Mouse (Mus musculus): ENCODE data around the gene Zfp219. TPM values are rescaled to one million over a fixed set of nuclear protein-coding genes. Genes with fewer than 3 reads are reported as not detected.

The Zfp219 gene
- polyA plus RNA-seq, 1 experiment from 2014 or later = 32.9 TPM

DNA sequence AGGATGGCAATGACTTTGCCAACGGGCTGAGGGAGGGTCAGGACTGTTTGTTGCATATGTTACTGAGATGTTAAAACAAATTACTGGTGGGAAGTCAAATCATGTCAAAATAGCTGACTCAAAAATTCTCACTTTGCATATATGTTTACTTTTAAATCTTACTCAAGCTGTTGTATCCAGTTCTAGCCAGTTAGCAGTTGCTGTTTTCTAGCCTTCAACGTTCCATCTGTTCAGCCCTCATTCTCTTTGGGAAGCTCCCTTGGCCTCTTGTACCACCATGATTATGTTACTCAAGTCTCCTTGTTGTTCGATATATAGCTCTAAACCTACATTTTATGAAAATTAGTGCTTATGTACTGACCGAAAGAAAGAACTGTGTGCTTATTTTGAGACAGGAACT lies 5.8 kb upstream of the Zfp219 start:
- no peak overlapping the region for H3K4me3 ChIP-seq (replicated peaks)
- H3K4me2 ChIP-seq = no peak overlapping the region
- no peaks in the 10 kb centered on the region for H3K9me3 ChIP-seq
- H3K27me3 ChIP-seq (replicated peaks) = no peaks in the 10 kb centered on the region
- WGBS = 78% methylated on average over 4 of the region's 4 CpGs
- H3K4me1 ChIP-seq = peaks cover 7% of the 10 kb centered on the region
- H3K27ac ChIP-seq = no peak overlapping the region
- no peak for ATAC-seq (ENCODE audit: insufficient read depth, low FRiP score, low read depth)
- H3K9ac ChIP-seq = no peak overlapping the region
- no peaks in the 10 kb centered on the region for H3K36me3 ChIP-seq

GRCm38 (mm10) chr14:52024133-52024532 lies 3.6 kb upstream of the Zfp219 start:
- no peak for ATAC-seq (ENCODE audit: insufficient read depth, low FRiP score, low read depth)
- Histone ChIP-seq H3K9me3 (no peaks in the 10 kb centered on the region), H3K4me2 (no peak overlapping the region), H3K9ac (no peak overlapping the region), H3K4me1 (peaks cover 8% of the 10 kb centered on the region), H3K27ac (no peak overlapping the region), H3K27me3 (replicated peaks) (no peaks in the 10 kb centered on the region), H3K36me3 (no peaks in the 10 kb centered on the region), H3K4me3 (replicated peaks) (no peak overlapping the region)
- 89% methylated on average over 2 of the region's 2 CpGs for WGBS

- Histone ChIP-seq H3K9me3 (no peaks in the 10 kb centered on the region), H3K4me3 (replicated peaks) (peak overlapping the region; percentile 30), H3K4me1 (peaks cover 15% of the 10 kb centered on the region), H3K27ac (peak overlapping the region; percentile 76), H3K36me3 (no peaks in the 10 kb centered on the region), H3K4me2 (peak overlapping the region; percentile 56), H3K9ac (no peak overlapping the region), H3K27me3 (replicated peaks) (no peaks in the 10 kb centered on the region)
- ATAC-seq (ENCODE audit: insufficient read depth, low FRiP score, low read depth) = peak; percentile 38
- 4% methylated on average over 23 of the region's 23 CpGs for WGBS
These were observed 2.4 kb upstream of the Zfp219 start for GRCm38 (mm10) chr14:52022709-52023459.

DNA sequence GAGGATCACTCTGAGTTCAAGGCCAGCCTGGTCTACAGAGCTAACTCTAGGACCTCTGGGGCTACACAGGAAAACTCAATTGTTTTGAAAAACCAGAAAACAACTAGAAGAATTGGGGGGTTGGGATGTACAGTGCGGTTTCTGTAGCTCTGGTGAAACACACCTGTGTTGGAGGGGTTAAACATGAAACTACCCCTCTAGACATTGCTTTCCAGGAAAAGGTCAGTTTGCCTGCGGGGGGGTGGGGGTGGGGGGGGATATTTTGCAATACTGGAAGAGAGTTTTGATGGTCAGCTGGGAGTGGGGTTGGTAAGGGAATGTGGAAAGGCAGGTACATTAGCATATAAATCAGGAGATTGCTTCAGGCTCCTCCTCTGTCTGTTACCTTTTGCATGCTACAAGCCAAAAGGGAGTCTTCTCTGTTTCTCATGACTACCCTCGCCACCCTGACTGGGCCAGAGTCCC lies 1.7 kb upstream of the Zfp219 start:
- H3K9me3 ChIP-seq = no peaks in the 10 kb centered on the region

GRCm38 (mm10) chr14:52021568-52022212 lies 1.2 kb upstream of the Zfp219 start:
- Histone ChIP-seq H3K27me3 (replicated peaks) (no peaks in the 10 kb centered on the region), H3K36me3 (no peaks in the 10 kb centered on the region), H3K4me1 (peaks cover 15% of the 10 kb centered on the region), H3K9ac (no peak overlapping the region), H3K4me3 (replicated peaks) (no peak overlapping the region), H3K9me3 (no peaks in the 10 kb centered on the region), H3K27ac (no peak overlapping the region), H3K4me2 (no peak overlapping the region; the same call in 1 of the 2 replicates)
- 85% methylated on average over 8 of the region's 8 CpGs for WGBS
- no peak for ATAC-seq (ENCODE audit: insufficient read depth, low FRiP score, low read depth)

More for the DNA sequence above, 1.7 kb upstream of the Zfp219 start:
- H3K36me3 ChIP-seq = no peaks in the 10 kb centered on the region
- H3K27ac ChIP-seq = peak overlapping the region; percentile 76
- peak overlapping the region; percentile 30; the same call in 1 of the 2 replicates for H3K4me3 ChIP-seq (replicated peaks)
- 60% methylated on average over 3 of the region's 3 CpGs for WGBS
- no peaks in the 10 kb centered on the region for H3K27me3 ChIP-seq (replicated peaks)
- peak overlapping the region; percentile 56 for H3K4me2 ChIP-seq
- peaks cover 15% of the 10 kb centered on the region for H3K4me1 ChIP-seq
- no peak for ATAC-seq (ENCODE audit: insufficient read depth, low FRiP score, low read depth)
- no peak overlapping the region for H3K9ac ChIP-seq

GRCm38 (mm10) chr14:52021138-52021529 lies 601 bp upstream of the Zfp219 start:
- Histone ChIP-seq H3K9me3 (no peaks in the 10 kb centered on the region), H3K27me3 (replicated peaks) (no peaks in the 10 kb centered on the region), H3K4me3 (replicated peaks) (peak overlapping the region; percentile 58), H3K36me3 (no peaks in the 10 kb centered on the region), H3K27ac (peak overlapping the region; percentile 98), H3K4me2 (peak overlapping the region; percentile 64), H3K9ac (peak overlapping the region; percentile 72; the same call in 1 of the 2 replicates), H3K4me1 (peaks cover 18% of the 10 kb centered on the region)
- ATAC-seq (ENCODE audit: insufficient read depth, low FRiP score, low read depth) = no peak
- WGBS = 49% methylated on average over 4 of the region's 4 CpGs

DNA sequence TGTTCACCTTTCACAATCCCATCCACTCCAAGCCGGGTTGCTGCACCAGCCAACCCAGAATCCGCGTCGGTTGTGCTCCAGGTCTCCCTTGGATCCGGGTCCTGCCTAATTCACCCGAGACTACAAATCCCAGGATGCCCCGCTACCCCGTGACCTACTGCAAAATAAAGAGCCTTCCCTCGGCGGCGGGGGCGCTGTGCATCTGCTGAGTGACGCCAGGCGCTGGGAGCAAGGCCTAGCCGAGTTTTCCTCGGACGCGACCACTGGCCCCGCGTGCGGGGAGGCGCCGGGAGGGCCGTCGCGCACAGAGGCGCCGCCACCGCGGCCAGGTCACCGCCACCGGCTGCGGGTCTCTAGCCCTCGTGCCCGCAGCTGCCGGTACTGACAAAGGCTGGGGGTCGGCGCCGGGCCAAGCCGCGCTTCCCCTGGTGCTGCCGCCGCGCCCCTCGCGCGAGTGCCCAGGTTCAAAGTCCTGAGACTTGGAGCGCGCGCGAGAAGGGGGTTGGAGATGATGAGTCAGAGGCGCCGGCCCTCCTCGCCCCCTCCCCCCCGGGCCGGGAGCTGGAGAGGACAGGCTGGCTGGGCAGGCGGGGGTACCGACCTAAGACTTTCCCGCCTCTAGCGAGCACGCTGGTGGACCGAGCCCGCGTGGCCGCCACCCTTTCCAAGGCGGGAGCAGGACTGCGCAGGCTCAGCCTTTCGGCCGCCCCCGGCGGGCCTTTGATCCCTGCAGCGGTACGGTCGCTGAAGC lies 768 bp downstream of the Zfp219 start:
- WGBS = under 1% methylated on average over 74 of the region's 74 CpGs
- Histone ChIP-seq H3K4me2 (peak overlapping the region; percentile 64), H3K4me1 (peaks cover 26% of the 10 kb centered on the region), H3K27ac (peak overlapping the region; percentile 98), H3K4me3 (replicated peaks) (peak overlapping the region; percentile 58), H3K9me3 (no peaks in the 10 kb centered on the region), H3K27me3 (replicated peaks) (no peaks in the 10 kb centered on the region), H3K36me3 (no peaks in the 10 kb centered on the region), H3K9ac (peak overlapping the region; percentile 72)
- ATAC-seq (ENCODE audit: insufficient read depth, low FRiP score, low read depth) = peak; percentile 87

- Histone ChIP-seq H3K36me3 (no peaks in the 10 kb centered on the region), H3K9ac (peak overlapping the region; percentile 72; the same call in 1 of the 2 replicates), H3K27ac (peak overlapping the region; percentile 98), H3K4me3 (replicated peaks) (peak overlapping the region; percentile 58), H3K4me2 (peak overlapping the region; percentile 64), H3K9me3 (no peaks in the 10 kb centered on the region), H3K4me1 (peaks cover 26% of the 10 kb centered on the region), H3K27me3 (replicated peaks) (no peaks in the 10 kb centered on the region)
- 25% methylated on average over 12 of the region's 12 CpGs for WGBS
- ATAC-seq (ENCODE audit: insufficient read depth, low FRiP score, low read depth) = peak; percentile 1; the same call in 1 of the 2 replicates
These were observed 1.4 kb downstream of the Zfp219 start for GRCm38 (mm10) chr14:52019051-52019589.

GRCm38 (mm10) chr14:52018248-52019050 lies 2.1 kb downstream of the Zfp219 start:
- peak overlapping the region; percentile 58 for H3K4me3 ChIP-seq (replicated peaks)
- H3K27ac ChIP-seq = peak overlapping the region; percentile 98
- ATAC-seq (ENCODE audit: insufficient read depth, low FRiP score, low read depth) = no peak
- H3K27me3 ChIP-seq (replicated peaks) = no peaks in the 10 kb centered on the region
- H3K9me3 ChIP-seq = no peaks in the 10 kb centered on the region
- H3K4me2 ChIP-seq = peak overlapping the region; percentile 64
- 83% methylated on average over 15 of the region's 15 CpGs for WGBS
- H3K9ac ChIP-seq = no peak overlapping the region
- no peaks in the 10 kb centered on the region for H3K36me3 ChIP-seq
- peaks cover 26% of the 10 kb centered on the region for H3K4me1 ChIP-seq

DNA sequence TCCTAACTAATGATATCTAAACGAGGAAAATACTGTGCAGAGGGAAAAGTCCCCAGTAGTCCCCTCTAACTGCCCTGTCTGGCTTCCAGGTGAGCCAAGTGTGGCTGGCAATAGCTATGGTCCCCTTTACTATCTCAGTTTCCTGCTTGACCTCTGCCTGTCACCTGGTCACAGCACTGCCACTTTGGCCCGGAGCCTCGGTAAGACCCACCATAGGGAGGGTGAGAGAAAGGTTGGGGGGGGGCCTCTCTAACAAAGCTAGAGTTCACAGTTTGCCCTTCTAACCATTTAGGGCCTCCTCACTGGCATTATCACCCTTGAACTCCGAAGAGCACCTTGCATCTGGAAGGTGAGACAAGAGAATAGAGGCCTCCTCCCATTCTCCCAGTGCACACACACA lies 2.9 kb downstream of the Zfp219 start:
- WGBS = 80% methylated on average over 4 of the region's 4 CpGs
- Histone ChIP-seq H3K4me2 (no peak overlapping the region), H3K36me3 (no peaks in the 10 kb centered on the region), H3K27ac (no peak overlapping the region), H3K4me1 (peaks cover 26% of the 10 kb centered on the region), H3K4me3 (replicated peaks) (no peak overlapping the region), H3K9ac (no peak overlapping the region), H3K9me3 (no peaks in the 10 kb centered on the region), H3K27me3 (replicated peaks) (no peaks in the 10 kb centered on the region)
- ATAC-seq (ENCODE audit: insufficient read depth, low FRiP score, low read depth) = no peak

All from stomach, embryonic 15.5 days (tissue).